Mouse (Mus musculus) lung, postnatal 0 days (tissue): ENCODE data around the gene Cacna1g. TPM values are rescaled to one million over a fixed set of nuclear protein-coding genes. Genes with fewer than 3 reads are reported as not detected.

Experiments used
- ATAC-seq: fragments of 200-750 bp; cut with Nextera tagmentation; 2 replicates; pipeline ENCODE4 v1.8.0; 2017; ENCODE audit warnings: moderate library complexity
- DNase-seq: peaks from one replicate; pipeline ENCODE4 v3.0.0-alpha.2; 2016; ENCODE audit warnings: low spot score
- H3K27ac ChIP-seq: fragments of 300-500 bp; sonication (generic); 2 replicates; pipeline ENCODE4 v1.5.1; 2014; ENCODE audit warnings: antibody characterized with exemption, mild to moderate bottlenecking, low read length, mixed read lengths
- H3K27me3 ChIP-seq: fragments of 300-500 bp; sonication (generic); replicated peaks from 2 replicates; pipeline ENCODE4 v1.6.1; 2014; ENCODE audit warnings: low read length, mixed read lengths; ENCODE audit not compliant: insufficient read depth
- H3K36me3 ChIP-seq: fragments of 300-500 bp; sonication (generic); 2 replicates; pipeline ENCODE4 v1.6.1; 2014; ENCODE audit warnings: low read length, mixed read lengths; ENCODE audit not compliant: insufficient read depth
- H3K4me1 ChIP-seq: fragments of 300-500 bp; sonication (generic); 2 replicates; pipeline ENCODE4 v1.6.1; 2014; ENCODE audit warnings: antibody characterized with exemption, low read depth, low read length, mixed read lengths; ENCODE audit not compliant: insufficient read depth
- H3K4me2 ChIP-seq: fragments of 300-500 bp; sonication (generic); replicated peaks from 2 replicates; pipeline ENCODE4 v1.6.1; 2014; ENCODE audit warnings: low read depth, mild to moderate bottlenecking, low read length, moderate library complexity, mixed read lengths
- H3K4me3 ChIP-seq: fragments of 300-500 bp; sonication (generic); 2 replicates; pipeline ENCODE4 v1.5.1; 2014; ENCODE audit warnings: low read depth, low read length
- H3K9ac ChIP-seq: fragments of 300-500 bp; sonication (generic); replicated peaks from 2 replicates; pipeline ENCODE4 v1.6.1; 2014; ENCODE audit warnings: low read depth, mild to moderate bottlenecking
- H3K9me3 ChIP-seq: fragments of 300-500 bp; sonication (generic); 2 replicates; pipeline ENCODE4 v1.6.1; 2016; ENCODE audit warnings: low read length, mixed read lengths
- CTCF ChIP-seq: IDR thresholded peaks from 2 replicates; pipeline ENCODE4 v1.5.1; 2016; ENCODE audit warnings: antibody characterized with exemption, mild to moderate bottlenecking
- EP300 ChIP-seq: IDR thresholded peaks from 2 replicates; pipeline ENCODE4 v1.6.1; 2016; ENCODE audit warnings: antibody characterized with exemption, mild to moderate bottlenecking, control low read depth
- WGBS: fragments of 180-500 bp; shearing (Covaris S2); extraction: QIAGEN DNeasy Blood & Tissue Kit; methylation state at CpG from one replicate; pipeline ENCODE4 v1.1.7; 2014; 5-methylcytosine and 5-hydroxymethylcytosine counted together
- polyA plus RNA-seq: library from polyadenylated mRNA; unstranded; fragments of >200 nt; fragmentation: Nextera tagmentation; extraction: Ambion mirVana; gene quantifications from 2 replicates; pipeline ENCODE4 v1.2.1, GENCODE M21; 2015

Gene Cacna1g
- polyA plus RNA-seq, 1 experiment from 2014 or later = 1.4 TPM

DNA sequence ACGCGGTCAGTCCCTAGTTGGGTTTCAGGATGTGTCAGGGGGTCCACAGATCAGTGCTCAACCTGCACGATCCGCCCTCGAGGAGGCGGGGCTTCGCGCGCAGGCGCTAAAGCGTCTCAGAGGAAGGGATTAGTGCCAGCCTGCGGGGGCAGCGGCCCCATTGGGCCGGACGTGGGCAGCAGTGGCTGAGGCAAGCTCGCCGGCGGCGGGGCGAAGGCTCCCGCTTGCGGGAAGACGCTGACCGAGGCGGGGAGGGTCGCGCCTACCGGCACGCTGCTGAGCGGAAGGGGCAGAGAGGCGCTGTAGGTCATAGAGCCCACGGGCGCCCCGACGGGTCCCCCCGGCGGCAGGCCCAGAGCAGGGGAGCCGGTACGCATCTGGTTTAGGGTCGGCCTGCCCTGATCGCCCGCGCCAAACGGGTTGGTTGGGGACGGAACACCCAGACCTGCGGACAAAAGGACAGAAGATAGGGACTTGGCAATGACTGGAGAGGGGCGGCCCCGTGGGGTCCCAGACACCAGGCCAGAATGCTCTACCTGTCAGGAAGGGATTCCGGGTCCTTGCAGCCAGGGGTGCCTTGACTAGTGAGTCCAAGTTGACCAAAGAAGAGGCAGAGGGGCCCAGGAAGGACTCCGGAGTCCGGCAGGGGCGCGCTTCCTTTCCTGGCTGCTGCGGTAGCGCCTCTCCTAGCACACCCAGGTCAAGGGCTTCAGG lies 17.2 kb upstream of the Cacna1g start:
- Histone ChIP-seq H3K9ac (0 out of 2 replicates have a peak overlapping the region, but pooled peaks have one; percentile 5), H3K36me3 (no peaks in the 10 kb centered on the region), H3K27ac (no peak overlapping the region), H3K4me3 (peak overlapping the region; percentile 36), H3K9me3 (no peaks in the 10 kb centered on the region), H3K4me2 (peak overlapping the region; percentile 64), H3K27me3 (no peaks in the 10 kb centered on the region), H3K4me1 (peaks cover 4% of the 10 kb centered on the region; the same call in 1 of the 2 replicates)
- DNase-seq (peak; percentile 56), ATAC-seq (no peak)
- TF ChIP-seq EP300 (no peak), CTCF (no peak)
- WGBS = 10% methylated on average over 53 of the region's 55 CpGs

DNA sequence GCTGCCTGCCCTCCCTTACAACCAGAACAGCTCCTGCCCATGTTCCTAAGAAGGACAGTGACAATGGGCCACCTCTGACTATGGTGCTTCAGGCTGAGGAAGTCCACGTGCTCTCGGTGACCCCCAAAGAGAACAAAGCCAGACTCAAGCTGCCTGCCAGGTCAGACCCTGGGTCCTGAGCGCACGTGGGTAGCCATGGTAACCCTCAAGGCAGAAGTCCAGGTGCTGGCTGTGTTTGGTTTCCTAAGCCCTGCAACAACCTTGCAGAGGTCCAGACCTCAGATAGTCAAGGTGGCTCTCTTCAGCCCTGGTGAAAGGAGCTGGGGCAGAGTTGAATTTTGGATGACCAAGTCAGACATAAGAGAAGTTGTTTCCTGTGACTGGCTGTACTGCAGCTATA lies 15.7 kb upstream of the Cacna1g start:
- Histone ChIP-seq H3K36me3 (no peaks in the 10 kb centered on the region), H3K4me2 (no peak overlapping the region), H3K27ac (no peak overlapping the region), H3K9ac (no peak overlapping the region), H3K27me3 (no peaks in the 10 kb centered on the region), H3K9me3 (no peaks in the 10 kb centered on the region), H3K4me1 (peaks cover 4% of the 10 kb centered on the region; the same call in 1 of the 2 replicates), H3K4me3 (no peak overlapping the region)
- TF ChIP-seq CTCF (no peak), EP300 (no peak)
- WGBS = 36% methylated on average over 4 of the region's 4 CpGs
- no peak for DNase-seq
- ATAC-seq = 0 out of 2 replicates have a peak, but pooled peaks have one; percentile 7

DNA sequence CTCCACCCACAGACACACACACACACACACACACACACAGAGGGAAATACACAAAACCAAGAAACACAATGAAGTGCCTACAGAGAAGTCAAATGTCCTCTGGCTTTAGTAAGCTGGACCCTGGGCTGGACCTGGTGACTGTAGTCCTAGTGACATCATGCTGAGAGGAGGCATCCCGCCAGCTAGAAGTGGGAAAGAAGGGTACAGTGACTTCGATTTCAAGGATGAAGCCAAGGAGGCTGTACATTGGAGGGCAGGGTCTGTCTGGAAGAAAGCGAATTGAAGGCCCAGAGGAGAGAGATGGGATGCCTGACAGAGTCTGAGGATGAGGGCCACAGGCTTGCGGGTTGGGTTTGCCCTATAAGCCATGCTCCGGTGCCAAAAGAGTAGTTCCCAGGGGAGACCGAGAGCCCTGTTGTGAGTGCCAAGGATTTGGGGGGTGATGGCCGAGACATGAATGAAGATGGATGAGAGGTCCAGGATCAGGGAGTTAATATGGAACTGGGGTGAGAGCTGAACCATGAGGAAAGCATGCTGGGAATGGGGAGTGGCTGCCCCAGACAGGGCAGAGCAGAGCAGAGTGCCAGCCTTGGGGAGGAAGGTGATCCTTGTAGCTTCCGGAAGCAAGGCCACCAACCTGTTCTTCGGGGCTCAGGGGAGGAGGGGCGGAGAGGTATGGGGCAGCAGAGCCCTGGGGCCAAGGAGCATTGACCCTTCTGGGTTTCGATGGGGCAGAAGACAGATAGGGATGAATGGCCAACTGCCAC lies 15.0 kb upstream of the Cacna1g start:
- Histone ChIP-seq H3K4me3 (no peak overlapping the region), H3K36me3 (no peaks in the 10 kb centered on the region), H3K27me3 (0 out of 2 replicates have a peak, but pooled peaks cover 3% of the 10 kb centered on the region), H3K27ac (no peak overlapping the region), H3K9ac (no peak overlapping the region), H3K9me3 (no peaks in the 10 kb centered on the region), H3K4me2 (no peak overlapping the region), H3K4me1 (peaks cover 4% of the 10 kb centered on the region; the same call in 1 of the 2 replicates)
- DNase-seq = peak; percentile 64
- ATAC-seq = peak; percentile 46
- TF ChIP-seq EP300 (no peak), CTCF (no peak)
- WGBS = 72% methylated on average over 11 of the region's 11 CpGs

DNA sequence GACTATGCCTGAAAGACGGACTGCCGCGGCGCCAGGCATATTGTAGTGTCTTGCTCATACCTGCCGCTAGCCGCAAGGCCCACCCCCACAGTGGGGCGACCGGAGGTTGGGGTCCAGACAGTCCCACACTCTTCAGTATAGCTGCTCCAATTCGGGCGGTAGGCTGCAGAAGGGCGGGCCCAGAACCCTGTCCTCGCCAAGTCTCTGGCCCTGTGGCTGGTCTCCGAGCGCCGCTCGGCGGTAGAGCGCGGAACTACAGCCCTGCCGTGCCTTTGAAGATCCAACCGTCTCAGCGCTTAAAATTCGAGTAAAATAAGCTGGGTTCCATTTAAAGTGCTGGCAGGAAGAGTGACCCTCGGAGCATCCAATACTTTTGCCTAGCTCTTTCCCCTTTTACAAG lies 12.0 kb upstream of the Cacna1g start, which contains the start of gene Spata20:
TSS of gene Spata20 (minus strand) at position 179 of the 400 bp plus-strand sequence.
- H3K4me2 ChIP-seq = peak within 1 kb of the TSS; percentile 35; the same call in 1 of the 2 replicates
- ATAC-seq (peak; percentile 62), DNase-seq (peak; percentile 76)
- H3K4me3 ChIP-seq = no peak within 1 kb of the TSS
- no peaks in the 10 kb centered on the region for H3K9me3 ChIP-seq
- no peaks in the 10 kb centered on the region for H3K36me3 ChIP-seq
- H3K9ac ChIP-seq = no peak within 1 kb of the TSS
- H3K27ac ChIP-seq = no peak within 1 kb of the TSS
- TF ChIP-seq EP300 (no peak), CTCF (peak; percentile 98)
- H3K27me3 ChIP-seq = 0 out of 2 replicates have a peak, but pooled peaks cover 3% of the 10 kb centered on the region
- H3K4me1 ChIP-seq = peaks cover 2% of the 10 kb centered on the region; the same call in 1 of the 2 replicates
- WGBS = 2% methylated on average over 24 of the region's 24 CpGs

DNA sequence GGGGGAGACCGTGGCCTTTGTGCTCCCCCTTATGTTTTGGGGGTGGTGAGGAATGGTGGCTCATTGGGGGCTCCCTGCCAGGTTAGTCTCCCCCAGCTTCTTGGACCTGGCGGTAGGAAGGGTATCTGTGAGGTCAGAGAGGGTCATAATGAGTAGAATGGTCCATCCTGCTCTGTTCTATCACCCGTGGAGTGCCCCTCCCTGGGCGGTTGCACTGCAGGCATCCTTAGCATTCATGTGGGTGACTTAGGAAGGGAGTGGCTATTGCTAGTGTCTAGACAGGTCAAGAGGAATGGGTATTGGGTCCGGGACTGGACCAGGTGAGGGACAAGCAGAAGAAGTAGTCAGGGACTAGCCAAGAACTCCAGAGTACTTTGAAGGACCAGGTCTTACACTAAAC lies 11.2 kb upstream of the Cacna1g start:
- H3K27ac ChIP-seq = no peak overlapping the region
- no peaks in the 10 kb centered on the region for H3K4me1 ChIP-seq
- no peak overlapping the region for H3K4me2 ChIP-seq
- DNase-seq (no peak), ATAC-seq (peak; percentile 19; the same call in 1 of the 2 replicates)
- TF ChIP-seq CTCF = no peak
- WGBS = 67% methylated on average over 5 of the region's 5 CpGs
- no peak overlapping the region for H3K4me3 ChIP-seq
- no peaks in the 10 kb centered on the region for H3K9me3 ChIP-seq
- H3K9ac ChIP-seq = no peak overlapping the region
- H3K27me3 ChIP-seq = 0 out of 2 replicates have a peak, but pooled peaks cover 3% of the 10 kb centered on the region
- no peaks in the 10 kb centered on the region for H3K36me3 ChIP-seq

DNA sequence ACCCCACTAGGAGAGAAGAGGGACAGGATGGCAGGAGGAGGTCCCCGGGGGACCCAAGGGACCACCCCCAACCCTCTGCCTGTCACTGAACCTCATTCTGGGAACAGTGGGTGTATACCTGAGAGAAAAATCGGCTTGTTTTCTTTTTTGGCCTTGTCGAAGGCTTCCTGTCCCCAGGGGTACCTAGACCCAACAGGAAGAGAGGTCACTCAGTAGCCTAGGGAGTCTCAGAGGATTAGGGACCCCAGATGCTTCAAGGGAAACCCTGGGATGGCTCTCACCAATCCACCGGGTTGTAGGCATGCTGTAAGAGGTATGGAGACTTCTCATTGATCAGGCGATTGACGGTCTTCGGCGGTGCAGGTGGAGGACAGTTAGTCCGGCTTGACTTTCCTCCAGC lies 10.6 kb upstream of the Cacna1g start:
- 0 out of 2 replicates have a peak, but pooled peaks cover 3% of the 10 kb centered on the region for H3K27me3 ChIP-seq
- no peak overlapping the region for H3K9ac ChIP-seq
- no peak for TF ChIP-seq CTCF
- no peak for TF ChIP-seq EP300
- 83% methylated on average over 9 of the region's 9 CpGs for WGBS
- H3K4me1 ChIP-seq = no peaks in the 10 kb centered on the region
- no peak overlapping the region for H3K4me3 ChIP-seq
- no peak for DNase-seq
- H3K9me3 ChIP-seq = no peaks in the 10 kb centered on the region
- no peak overlapping the region for H3K4me2 ChIP-seq
- H3K36me3 ChIP-seq = no peaks in the 10 kb centered on the region
- no peak for ATAC-seq
- H3K27ac ChIP-seq = no peak overlapping the region
